In genomic region chr8:98685195-98685594, GRCm38 (mm10) we compare ENCODE assay signal across 15 mouse cellular contexts.
DNase-seq lines count a peak whose midpoint lies in the region; ATAC-seq lines count a peak whose summit lies in the region.
"Had no signal": no experiment of that assay in that cellular context is flagged by ENCODE, and none has a peak within 500 bp of the region (broad histone marks: within the 10 kb centered on the region; RNA-seq: fewer than 3 reads in every experiment).

No protein-coding gene starts in this region.

- no peak overlapping the region for H3K27ac ChIP-seq in hindbrain, embryonic 13.5 days
- H3K27ac ChIP-seq: heart, embryonic 13.5 days; limb, embryonic 12.5 days had no signal

- H3K4me3 ChIP-seq in hindbrain, embryonic 13.5 days: no peak overlapping the region
- H3K4me3 ChIP-seq: heart, embryonic 13.5 days; limb, embryonic 12.5 days; megakaryocyte, embryonic 14.5 days; myocyte had no signal

- 95% methylated on average over 9 of the region's 9 CpGs for WGBS in hindbrain, embryonic 13.5 days

- no peaks in the 10 kb centered on the region for H3K27me3 ChIP-seq in hindbrain, embryonic 13.5 days
- H3K27me3 ChIP-seq: heart, embryonic 13.5 days; limb, embryonic 12.5 days; megakaryocyte, embryonic 14.5 days had no signal

- H3K9ac ChIP-seq in hindbrain, embryonic 13.5 days: no peak overlapping the region
- H3K9ac ChIP-seq: heart, embryonic 13.5 days; limb, embryonic 12.5 days had no signal

- H3K9me3 ChIP-seq in hindbrain, embryonic 13.5 days: no peaks in the 10 kb centered on the region
- H3K9me3 ChIP-seq: heart, embryonic 13.5 days; limb, embryonic 12.5 days; megakaryocyte, embryonic 14.5 days had no signal

- no peaks in the 10 kb centered on the region for H3K36me3 ChIP-seq in hindbrain, embryonic 13.5 days
- H3K36me3 ChIP-seq: heart, embryonic 13.5 days; limb, embryonic 12.5 days had no signal

- H3K4me1 ChIP-seq in hindbrain, embryonic 13.5 days (replicated peaks): no peaks in the 10 kb centered on the region
- H3K4me1 ChIP-seq: heart, embryonic 13.5 days; limb, embryonic 12.5 days; megakaryocyte, embryonic 14.5 days had no signal

- peak; percentile 42 for DNase-seq in brain, embryonic 18.5 days (ENCODE audit: low read depth, low spot score)
- peak; percentile 85 for DNase-seq in cerebellum, adult 9-11 months
- peak; percentile 55 for DNase-seq in layer of hippocampus, adult 9-11 months
- DNase-seq in right cerebral cortex, adult 18-20 months: peak; percentile 29
- DNase-seq in embryo, embryonic 9.5 days (ENCODE audit: extremely low spot score): no peak
- DNase-seq in adrenal gland, postnatal 36 days: no peak
- no peak for DNase-seq in kidney, adult 8-10 months
- DNase-seq: kidney, adult 9 months; lung, adult 18-20 months; thymus, postnatal 25 days had no signal

- ATAC-seq in hindbrain, embryonic 13.5 days (ENCODE audit: low FRiP score): no peak

- H3K4me2 ChIP-seq in hindbrain, embryonic 13.5 days: no peak overlapping the region
- H3K4me2 ChIP-seq: heart, embryonic 13.5 days; limb, embryonic 12.5 days had no signal

Comparison
In these comparisons a context has a peak if more than half of its experiments do, and no peak if none do; other contexts are left out.
1. DNase-seq: peak in brain, embryonic 18.5 days (single experiment), cerebellum, adult 9-11 months (single experiment), layer of hippocampus, adult 9-11 months (single experiment) and right cerebral cortex, adult 18-20 months (single experiment); none in embryo, embryonic 9.5 days (single experiment), adrenal gland, postnatal 36 days (0 of 2) and kidney, adult 8-10 months (0 of 2).